Mouse (Mus musculus): ENCODE results near the gene Smok3b.

- TF ChIP-seq CTCF (conservative IDR thresholded peaks at IDR 0.05; ENCODE audit: low read length): no peak
- TF ChIP-seq POU5F1 (IDR thresholded peaks at IDR 0.05; ENCODE audit: borderline replicate concordance, low read length): no peak
- no peak for TF ChIP-seq NANOG (IDR thresholded peaks at IDR 0.05; ENCODE audit: borderline replicate concordance, low read length)
Observed at GRCm38 (mm10) chr5:138092771-138093170, 71.5 kb downstream of the Smok3b start.
